Mouse (Mus musculus) bone marrow, adult 2 months (tissue): ENCODE results near the gene Dhx29. TPM values are rescaled to one million over a fixed set of nuclear protein-coding genes. Genes with fewer than 3 reads are reported as not detected.

Source experiments
- H3K27ac ChIP-seq: fragments of 200-500 bp; 2 replicates; pipeline ENCODE4 v1.5.1; 2012; ENCODE audit warnings: low read depth, mild to moderate bottlenecking, control low read depth, inconsistent platforms, low read length; ENCODE audit not compliant: control insufficient read depth, poor library complexity, insufficient read depth
- H3K4me1 ChIP-seq: fragments of 200-500 bp; 2 replicates; pipeline ENCODE4 v1.6.1; 2011; ENCODE audit warnings: low read length; ENCODE audit not compliant: control insufficient read depth, insufficient read depth
- H3K4me3 ChIP-seq: fragments of 200-500 bp; replicated peaks from 2 replicates; pipeline ENCODE3; 2011; ENCODE audit warnings: mild to moderate bottlenecking, low read depth, low read length, control low read depth; ENCODE audit not compliant: control insufficient read depth
- CTCF ChIP-seq: fragments of 200-500 bp; IDR thresholded peaks from 2 replicates; pipeline ENCODE4 v1.5.1; 2011; ENCODE audit warnings: low read length, control low read depth; ENCODE audit not compliant: control insufficient read depth, insufficient read depth
- POLR2A ChIP-seq: fragments of 200-500 bp; IDR thresholded peaks from 2 replicates; pipeline ENCODE4 v1.6.1; 2011; ENCODE audit warnings: low read depth, mild to moderate bottlenecking, control low read depth, low read length, borderline replicate concordance; ENCODE audit not compliant: control insufficient read depth
- WGBS: fragments of 180-500 bp; shearing (Covaris S2); methylation state at CpG from one replicate; pipeline ENCODE4 v1.1.7; 2018; 5-methylcytosine and 5-hydroxymethylcytosine counted together
- polyA plus RNA-seq: library from polyadenylated mRNA; stranded (reverse); fragments of >200 nt; gene quantifications from 2 replicates; pipeline ENCODE4 v1.2.4, GENCODE M21; 2011; ENCODE audit warnings: low replicate concordance; ENCODE audit not compliant: missing spikeins, insufficient read depth, insufficient read length

Dhx29 gene
- polyA plus RNA-seq, 1 experiment = 11.0 TPM

- TF ChIP-seq CTCF (no peak), POLR2A (no peak)
- H3K27ac ChIP-seq = no peak overlapping the region
- no peaks in the 10 kb centered on the region; the same call in 1 of the 2 replicates for H3K4me1 ChIP-seq
- H3K4me3 ChIP-seq = peak overlapping the region; percentile 31
- 49% methylated on average over 4 of the region's 4 CpGs for WGBS
Measured at GRCm38 (mm10) chr13:112925976-112926375, 1.3 kb upstream of the Dhx29 start.

DNA sequence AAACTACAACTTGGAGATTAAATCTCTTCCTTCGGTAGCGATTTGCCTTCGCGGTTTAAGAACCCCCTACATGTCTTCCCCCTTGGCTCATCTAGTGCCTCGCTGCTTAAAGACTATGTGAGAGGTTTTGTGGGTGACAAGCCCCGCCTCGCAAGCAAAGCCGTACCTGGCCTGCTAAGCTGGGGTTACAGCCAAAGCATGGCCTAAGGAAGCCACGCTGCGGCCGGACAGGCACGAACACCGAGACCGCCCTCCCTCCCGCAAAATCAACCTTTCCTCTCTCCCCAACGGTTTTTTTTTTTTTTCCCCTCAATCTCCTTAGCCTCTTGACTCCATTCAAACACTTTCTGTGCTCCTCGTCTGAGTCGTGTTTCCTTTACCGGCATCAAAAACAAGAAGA, 458 bp upstream of the Dhx29 start:
- WGBS = under 1% methylated on average over 19 of the region's 19 CpGs

GRCm38 (mm10) chr13:112928038-112928668, 899 bp downstream of the Dhx29 start:
- no peak for TF ChIP-seq CTCF
- no peak for TF ChIP-seq POLR2A
- Histone ChIP-seq H3K4me3 (peak overlapping the region; percentile 83), H3K4me1 (no peaks in the 10 kb centered on the region; the same call in 1 of the 2 replicates), H3K27ac (peak overlapping the region; percentile 87)
- WGBS = 7% methylated on average over 8 of the region's 8 CpGs

More for the DNA sequence above, 458 bp upstream of the Dhx29 start:
- Histone ChIP-seq H3K27ac (peak overlapping the region; percentile 87), H3K4me3 (peak overlapping the region; percentile 83), H3K4me1 (no peaks in the 10 kb centered on the region; the same call in 1 of the 2 replicates)
- no peak for TF ChIP-seq CTCF
- TF ChIP-seq POLR2A = no peak

DNA sequence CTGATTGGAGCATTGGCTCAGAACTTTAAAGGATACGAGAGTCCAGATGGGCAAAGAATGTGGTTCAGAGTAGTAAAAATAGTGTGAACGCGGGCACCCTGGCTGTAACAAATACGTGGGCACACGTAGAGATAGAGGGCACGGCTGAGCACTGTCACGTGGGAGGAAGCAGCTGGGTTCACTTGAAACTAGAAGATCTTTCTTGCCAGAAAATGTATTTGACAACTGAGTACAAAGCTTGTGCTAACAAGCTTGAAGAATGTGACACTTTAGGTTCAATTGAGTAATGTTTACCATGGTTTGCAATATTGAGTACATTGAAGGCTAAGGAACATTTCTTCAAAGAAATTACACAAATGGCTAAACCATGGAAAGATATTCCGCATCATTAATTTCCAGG, 10.9 kb downstream of the Dhx29 start:
- TF ChIP-seq POLR2A (no peak), CTCF (no peak)
- H3K4me1 ChIP-seq = no peaks in the 10 kb centered on the region
- no peak overlapping the region for H3K27ac ChIP-seq
- 91% methylated on average over 8 of the region's 8 CpGs for WGBS
- no peak overlapping the region for H3K4me3 ChIP-seq

DNA sequence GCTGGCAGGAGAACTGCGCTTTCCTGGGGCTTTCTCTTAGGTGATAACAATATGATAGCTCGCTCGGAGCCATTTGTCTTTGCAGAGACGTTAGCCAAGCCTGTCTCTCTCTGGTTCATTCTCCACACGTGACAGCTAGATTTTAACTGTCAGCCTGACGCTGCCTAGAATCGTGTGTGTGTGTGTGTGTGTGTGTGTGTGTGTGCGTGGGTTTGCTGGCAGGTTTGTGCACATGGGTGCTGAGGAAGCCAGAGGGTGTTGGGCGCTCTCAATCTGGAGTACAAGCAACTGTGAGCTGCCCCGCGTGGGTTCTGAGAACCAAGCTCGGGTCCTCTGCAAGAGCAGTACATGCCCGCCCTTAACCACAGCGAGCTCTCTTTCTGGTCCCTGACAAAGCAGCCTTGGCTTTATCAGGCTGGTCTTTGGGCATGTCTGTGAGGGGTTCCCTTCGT, 14.7 kb downstream of the Dhx29 start:
- H3K4me3 ChIP-seq = peak overlapping the region; percentile 20
- no peak overlapping the region; the same call in 1 of the 2 replicates for H3K27ac ChIP-seq
- 67% methylated on average over 15 of the region's 15 CpGs for WGBS
- no peaks in the 10 kb centered on the region; the same call in 1 of the 2 replicates for H3K4me1 ChIP-seq
- TF ChIP-seq POLR2A (no peak), CTCF (no peak)

DNA sequence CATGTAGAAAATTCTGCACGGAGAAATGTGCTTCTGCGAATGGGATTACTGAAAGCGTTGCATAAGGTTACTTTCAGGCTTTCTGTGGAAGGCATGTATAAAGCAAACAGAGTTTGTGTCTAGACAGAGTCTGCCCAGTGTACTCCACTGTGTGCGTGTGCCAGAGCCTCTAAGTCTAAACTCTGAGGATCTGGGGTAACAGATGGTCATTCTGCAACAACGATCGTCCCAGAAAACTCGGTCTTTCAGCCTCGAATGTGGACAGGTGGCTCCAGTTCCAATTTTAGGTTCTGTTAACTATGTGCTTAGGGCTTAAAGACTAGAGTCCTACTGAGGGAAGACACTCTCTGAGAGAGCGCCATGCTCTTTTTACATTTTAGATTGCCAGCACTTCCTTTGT, 18.1 kb downstream of the Dhx29 start:
- peaks cover 2% of the 10 kb centered on the region; the same call in 1 of the 2 replicates for H3K4me1 ChIP-seq
- H3K4me3 ChIP-seq = no peak overlapping the region
- TF ChIP-seq CTCF (no peak), POLR2A (no peak)
- WGBS = 91% methylated on average over 9 of the region's 9 CpGs
- H3K27ac ChIP-seq = peak overlapping the region; percentile 22; the same call in 1 of the 2 replicates

DNA sequence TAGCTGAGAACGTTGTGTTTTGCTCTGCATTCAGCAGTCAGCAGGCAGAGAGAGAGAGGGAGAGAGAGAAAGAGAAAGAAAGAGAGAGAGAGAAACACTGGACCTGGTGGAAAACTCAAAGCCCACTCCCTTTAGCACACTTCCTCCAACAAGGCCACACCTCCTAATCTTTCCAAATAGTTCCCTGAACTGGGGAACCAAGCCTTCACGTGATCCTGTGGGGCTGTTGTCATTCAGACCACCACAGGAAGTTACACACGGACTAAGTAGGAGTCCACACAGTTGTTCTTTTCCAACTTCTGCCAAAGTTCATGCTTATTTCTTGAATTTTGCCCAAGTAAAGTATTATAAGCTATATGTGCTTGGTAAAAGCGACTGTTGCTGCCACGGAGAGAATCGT, 18.6 kb downstream of the Dhx29 start:
- WGBS = 61% methylated on average over 6 of the region's 6 CpGs
- Histone ChIP-seq H3K4me3 (no peak overlapping the region), H3K4me1 (peaks cover 2% of the 10 kb centered on the region; the same call in 1 of the 2 replicates), H3K27ac (peak overlapping the region; percentile 33)
- TF ChIP-seq CTCF = no peak
- no peak for TF ChIP-seq POLR2A

- H3K4me1 ChIP-seq = no peaks in the 10 kb centered on the region
- H3K27ac ChIP-seq = no peak overlapping the region
- no peak overlapping the region for H3K4me3 ChIP-seq
- TF ChIP-seq CTCF = no peak
- TF ChIP-seq POLR2A = no peak
- WGBS = 92% methylated on average over 8 of the region's 8 CpGs
Measured at GRCm38 (mm10) chr13:112954067-112954466, 26.8 kb downstream of the Dhx29 start.
